In the genomic region with DNA sequence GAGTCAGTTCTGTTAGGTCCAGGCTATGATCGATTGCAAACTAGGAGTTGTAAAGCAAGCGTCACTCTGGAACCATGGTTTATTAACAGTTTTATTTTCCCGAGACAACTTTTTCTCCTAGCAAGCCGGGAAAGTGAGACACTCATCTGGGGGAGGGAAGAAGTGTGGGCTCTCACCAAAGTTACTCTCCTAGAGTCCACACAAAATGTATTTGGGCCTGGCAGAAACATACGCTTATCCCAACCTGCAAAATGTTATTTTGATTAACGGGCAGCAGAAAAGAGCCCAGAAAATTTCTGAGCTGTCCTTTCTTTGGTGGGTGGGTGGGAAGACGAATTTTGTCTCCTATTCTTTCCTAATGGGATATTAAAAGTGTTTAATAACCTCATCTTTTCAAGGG, we compare ENCODE assay signal across 8 mouse cellular contexts.
DNase-seq lines count a peak whose midpoint lies in the region; ATAC-seq and TF ChIP-seq lines count a peak whose summit lies in the region.

No protein-coding gene starts in this region.

- no peaks in the 10 kb centered on the region for H3K9me3 ChIP-seq in forebrain, embryonic 10.5 days
- no peaks in the 10 kb centered on the region for H3K9me3 ChIP-seq in hindbrain, postnatal 0 days (ENCODE audit: low read length)

- TF ChIP-seq CTCF in left cerebral cortex, adult 2 months (IDR thresholded peaks at IDR 0.05), result no peak
- TF ChIP-seq CTCF in hindbrain, postnatal 0 days (IDR thresholded peaks at IDR 0.05; ENCODE audit: low read depth), result no peak

- no peak for DNase-seq in left cerebral cortex, adult 2 months (ENCODE audit: extremely low spot score in 1 of 2, low spot score in 2 of 2)
- no peak for DNase-seq in left cerebral cortex, adult 9 months (ENCODE audit: low spot score in 2 of 2)
- no peak for DNase-seq in forebrain, embryonic 10.5 days (ENCODE audit: extremely low spot score, low spot score)
- no peak for DNase-seq in hindbrain, postnatal 0 days (ENCODE audit: low spot score)
- DNase-seq in neural tube, embryonic 10.5 days (ENCODE audit: extremely low spot score, low spot score), result peak; percentile 23
- no peak for DNase-seq in adrenal gland, postnatal 25 days
- DNase-seq in cerebellum, adult 9-11 months, result no peak
- DNase-seq in cerebellum, postnatal 10 days, result no peak

- H3K36me3 ChIP-seq in forebrain, embryonic 10.5 days (replicated peaks), result no peaks in the 10 kb centered on the region
- H3K36me3 ChIP-seq in hindbrain, postnatal 0 days (ENCODE audit: insufficient read depth, low read length), result no peaks in the 10 kb centered on the region

- ATAC-seq in hindbrain, postnatal 0 days, result no peak

- H3K4me1 ChIP-seq in forebrain, embryonic 10.5 days, result peaks cover 23% of the 10 kb centered on the region
- 0 out of 2 replicates have a peak, but pooled peaks cover 5% of the 10 kb centered on the region for H3K4me1 ChIP-seq in hindbrain, postnatal 0 days (ENCODE audit: insufficient read depth, low read length)

- H3K9ac ChIP-seq in hindbrain, postnatal 0 days (replicated peaks; ENCODE audit: low read length), result peak overlapping the region; percentile 57

- H3K4me2 ChIP-seq in hindbrain, postnatal 0 days (ENCODE audit: low read depth, low read length), result peak overlapping the region; percentile 67

- WGBS in forebrain, embryonic 10.5 days, result 74% methylated on average over 7 of the region's 7 CpGs
- 64% methylated on average over 7 of the region's 7 CpGs for WGBS in hindbrain, postnatal 0 days

- H3K4me3 ChIP-seq in left cerebral cortex, adult 2 months, result peak overlapping the region; percentile 59
- H3K4me3 ChIP-seq in forebrain, embryonic 10.5 days, result peak overlapping the region; percentile 58
- peak overlapping the region; percentile 49 for H3K4me3 ChIP-seq in hindbrain, postnatal 0 days (ENCODE audit: low read length)

- intact Hi-C loops in left cerebral cortex, adult 2 months (cut with DNase I), result loop anchor here (5.0 to 10.0 kb wide), 3 partner anchors 137 to 1105 kb away; a partner anchor contains a TSS

- peaks cover 53% of the 10 kb centered on the region for H3K27me3 ChIP-seq in forebrain, embryonic 10.5 days (ENCODE audit: poor library complexity, severe bottlenecking)
- H3K27me3 ChIP-seq in hindbrain, postnatal 0 days (ENCODE audit: insufficient read depth, low read length), result no peaks in the 10 kb centered on the region

- peak overlapping the region; percentile 65 for H3K27ac ChIP-seq in left cerebral cortex, adult 2 months
- H3K27ac ChIP-seq in forebrain, embryonic 10.5 days, result peak overlapping the region; percentile 86; the same call in 1 of the 2 replicates
- H3K27ac ChIP-seq in hindbrain, postnatal 0 days, result peak overlapping the region; percentile 51; the same call in 1 of the 2 replicates
